Mouse (Mus musculus): ENCODE data around the gene Tmem132a. TPM values are rescaled to one million over a fixed set of nuclear protein-coding genes. Genes with fewer than 3 reads are reported as not detected.

The Tmem132a gene
- total RNA-seq, 2 experiments from 2014 or later, result 52.4 to 53.4 TPM

DNA sequence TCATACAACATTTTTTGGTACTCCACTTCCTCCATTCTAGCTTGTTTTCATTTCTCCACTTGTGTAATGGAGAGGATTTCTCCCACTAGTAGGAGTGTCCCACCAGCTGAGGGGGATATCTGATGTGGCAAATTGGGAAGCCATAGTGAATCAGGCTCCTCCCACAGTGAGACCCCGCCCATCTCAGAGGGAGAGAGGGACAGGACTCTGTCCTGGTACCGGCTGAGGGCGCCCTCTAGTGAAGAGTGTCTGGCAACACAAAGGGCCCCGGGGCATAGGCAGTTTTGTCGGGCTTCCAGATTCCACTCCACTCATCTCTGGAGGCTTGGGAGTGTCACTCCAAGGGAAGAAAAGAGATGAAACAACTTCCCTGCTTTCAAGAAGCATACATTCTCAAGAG is 38.3 kb downstream of the Tmem132a start:
- DNase-seq, result peak; percentile 88

DNA sequence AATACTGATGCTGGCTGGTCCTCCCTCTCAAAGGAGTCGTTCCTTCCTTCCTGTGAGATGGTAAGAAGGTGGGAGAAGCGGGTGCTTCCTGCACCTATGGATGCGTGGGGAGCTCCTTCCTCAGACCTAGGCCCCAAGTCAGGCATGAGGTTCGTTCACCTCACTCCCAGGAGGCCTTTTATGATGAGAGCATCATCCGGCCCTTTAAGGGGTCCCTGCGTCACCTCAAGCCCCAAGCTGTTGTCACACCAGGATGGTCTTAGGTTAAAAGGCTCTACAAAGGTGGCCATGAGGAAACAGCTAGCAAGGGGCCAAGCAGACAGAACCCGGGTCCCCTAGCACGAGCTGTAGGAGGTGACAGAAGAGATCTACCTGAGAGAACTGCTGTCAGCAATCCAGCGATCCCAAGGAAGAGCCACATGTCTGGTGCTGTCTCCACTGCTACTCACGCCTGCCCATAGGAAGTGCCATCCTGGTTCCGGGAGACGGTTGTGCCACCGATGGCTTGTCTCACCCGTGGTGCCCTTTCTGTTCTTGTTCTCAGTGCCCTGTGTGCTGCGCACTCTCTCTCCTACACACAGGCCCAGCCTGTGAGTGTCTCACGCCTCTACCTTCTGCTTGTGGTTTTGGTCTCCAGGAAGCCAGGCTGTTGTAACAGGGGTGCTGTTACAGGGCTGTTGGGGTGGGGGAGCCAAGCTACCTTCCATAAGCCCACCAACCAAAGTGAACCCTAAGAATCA is 40.1 kb downstream of the Tmem132a start, which contains the start of gene Cd6:
TSS of gene Cd6 (minus strand) at position 623 of the 740 bp plus-strand sequence.
- DNase-seq, result no peak

DNA sequence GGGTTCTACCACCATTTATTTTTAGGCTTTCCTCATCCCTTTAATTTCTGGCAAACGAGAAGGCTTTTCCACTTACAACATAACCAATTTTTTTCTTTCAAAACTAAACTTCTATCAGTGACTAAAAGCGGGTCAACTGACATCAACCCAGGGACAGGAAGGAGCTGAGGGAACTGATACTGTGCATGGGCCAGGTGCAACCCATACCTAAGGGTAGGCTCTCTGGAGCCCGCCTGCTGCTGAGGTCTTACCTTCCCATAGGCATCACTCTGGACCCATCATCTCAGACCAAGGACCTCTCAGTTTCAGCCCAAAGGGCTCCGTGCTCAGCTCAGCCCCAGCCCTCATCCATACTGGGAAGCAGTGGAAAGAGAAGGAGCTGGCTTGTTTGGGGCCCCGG is 41.4 kb downstream of the Tmem132a start:
- DNase-seq, result no peak

DNA sequence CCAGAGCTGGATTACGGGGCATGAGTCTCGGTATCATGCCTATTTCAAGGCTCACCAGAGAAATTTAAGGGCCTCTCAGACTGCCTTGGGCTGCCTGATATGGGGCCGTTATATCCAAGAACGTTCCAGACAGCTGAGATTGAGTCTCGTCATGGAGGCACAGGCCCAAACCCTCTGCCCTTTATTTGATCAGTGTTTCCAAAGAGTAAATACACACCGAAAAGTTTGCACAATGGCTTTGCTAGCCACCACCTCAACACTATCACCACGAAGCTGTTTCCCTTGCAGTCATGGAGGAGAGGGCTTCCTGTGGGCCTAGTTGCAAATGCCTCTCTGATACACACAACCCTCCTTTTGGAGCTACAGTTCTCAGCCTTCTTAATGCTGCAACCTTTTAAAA is 45.7 kb downstream of the Tmem132a start:
- no peak for DNase-seq

DNA sequence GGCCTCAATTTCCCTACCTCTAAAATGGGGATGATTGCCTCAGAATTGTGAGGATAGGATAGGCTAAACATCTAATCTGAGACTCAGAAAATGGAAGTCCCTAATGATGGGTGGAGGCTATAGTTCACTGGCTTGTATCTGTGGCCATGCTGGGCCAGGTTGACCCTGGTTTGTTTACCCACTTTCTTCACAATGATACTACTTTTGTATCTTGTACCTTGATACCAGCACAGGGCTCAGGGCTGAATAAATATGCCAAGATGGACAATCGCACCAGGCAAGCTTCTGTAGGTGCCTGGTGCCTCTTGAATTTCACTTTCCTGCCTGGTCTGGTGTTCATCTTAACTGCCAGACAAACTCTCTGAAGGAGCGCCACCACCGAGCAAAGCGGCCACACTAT is 47.2 kb downstream of the Tmem132a start:
- DNase-seq, result no peak

DNA sequence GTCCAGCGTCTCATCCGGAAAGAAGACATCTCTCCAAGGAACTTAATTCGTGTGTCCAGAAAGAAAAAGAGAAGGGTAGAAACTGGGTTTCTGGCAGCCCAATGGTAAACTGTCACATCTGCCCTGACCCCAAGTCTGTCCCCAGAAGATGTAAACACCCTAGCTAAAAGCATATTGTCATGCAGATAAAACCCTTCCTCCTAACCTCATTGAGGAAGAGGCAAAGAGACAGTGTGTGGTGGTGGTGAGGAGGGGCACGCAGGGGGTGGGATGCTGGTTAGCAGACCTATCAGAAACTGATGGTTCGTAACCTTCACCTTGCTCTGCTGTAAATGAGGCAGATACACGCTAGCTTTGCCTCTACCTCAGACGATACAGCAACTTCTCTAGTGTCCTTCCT is 48.4 kb downstream of the Tmem132a start:
- no peak for DNase-seq

DNA sequence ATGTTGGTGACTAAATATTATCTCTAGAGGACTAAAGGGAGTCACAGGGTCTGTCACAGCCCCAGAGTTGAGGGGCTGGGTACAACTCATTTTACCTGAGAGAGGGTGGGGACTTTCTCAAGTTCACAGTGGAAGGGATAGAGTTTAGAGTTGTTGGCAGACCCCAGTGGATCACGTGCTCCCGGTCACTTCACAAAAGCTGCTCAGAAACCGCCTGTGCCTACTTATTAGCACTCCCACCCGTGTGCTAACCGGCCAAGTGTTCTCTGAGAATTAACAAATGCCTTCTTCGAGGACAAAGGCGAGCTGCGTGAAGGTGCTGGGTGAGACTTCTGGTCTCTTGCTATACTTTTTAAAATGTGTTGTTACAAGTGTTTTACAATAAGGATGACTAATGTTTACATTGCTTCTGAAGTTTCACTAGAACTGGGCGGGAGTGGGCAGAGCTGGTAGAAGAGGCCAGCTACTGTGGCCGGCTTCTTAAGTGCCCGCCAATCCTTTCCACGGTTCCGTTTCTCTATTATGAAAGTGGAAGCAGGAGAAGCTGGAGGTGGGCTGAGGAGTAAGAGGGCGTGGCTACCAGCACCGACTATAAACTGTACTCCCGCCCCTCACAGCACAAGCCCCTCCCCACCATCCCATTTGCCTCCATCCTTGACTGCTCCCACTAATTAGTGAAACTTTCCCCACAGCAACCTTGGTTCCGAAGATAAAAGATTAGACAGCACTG is 51.4 kb downstream of the Tmem132a start:
- no peak for DNase-seq

DNA sequence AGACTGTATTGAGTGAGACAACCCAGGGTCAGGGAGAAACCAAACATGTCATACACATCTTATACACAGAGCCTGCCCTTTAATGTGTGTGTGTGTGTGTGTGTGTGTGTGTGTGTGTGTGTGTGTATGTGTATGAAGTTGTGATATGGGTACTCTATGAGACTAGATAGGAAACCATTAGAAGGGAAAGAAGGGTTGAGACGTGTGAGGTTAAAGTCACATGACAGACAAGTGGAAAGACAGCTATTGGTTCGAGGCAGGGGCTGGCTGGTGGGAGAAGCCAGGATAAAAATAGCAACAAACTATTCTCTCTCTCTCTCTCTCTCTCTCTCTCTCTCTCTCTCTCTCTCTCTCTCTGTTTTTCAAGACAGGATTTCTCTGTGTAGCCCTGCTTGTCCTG is 53.3 kb downstream of the Tmem132a start:
- DNase-seq, result no peak

DNA sequence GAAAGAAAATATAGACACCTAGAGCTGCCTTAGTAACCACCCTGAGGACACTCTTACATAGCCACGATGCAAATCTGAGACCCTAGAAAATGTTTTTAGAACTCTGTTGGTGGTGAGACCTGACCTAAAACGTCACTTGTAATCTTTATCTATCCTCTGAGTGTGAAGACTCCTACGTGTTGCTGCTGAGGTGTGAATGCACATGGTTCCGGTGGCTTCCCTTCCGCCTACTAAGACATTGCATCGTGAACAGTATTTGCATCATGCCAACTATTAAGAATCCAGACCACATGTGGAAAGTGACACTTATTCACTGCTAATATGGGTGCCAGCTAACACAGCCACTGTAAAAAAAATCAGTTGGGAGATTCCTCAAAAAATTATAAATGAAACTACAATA is 53.9 kb downstream of the Tmem132a start:
- no peak for DNase-seq

DNA sequence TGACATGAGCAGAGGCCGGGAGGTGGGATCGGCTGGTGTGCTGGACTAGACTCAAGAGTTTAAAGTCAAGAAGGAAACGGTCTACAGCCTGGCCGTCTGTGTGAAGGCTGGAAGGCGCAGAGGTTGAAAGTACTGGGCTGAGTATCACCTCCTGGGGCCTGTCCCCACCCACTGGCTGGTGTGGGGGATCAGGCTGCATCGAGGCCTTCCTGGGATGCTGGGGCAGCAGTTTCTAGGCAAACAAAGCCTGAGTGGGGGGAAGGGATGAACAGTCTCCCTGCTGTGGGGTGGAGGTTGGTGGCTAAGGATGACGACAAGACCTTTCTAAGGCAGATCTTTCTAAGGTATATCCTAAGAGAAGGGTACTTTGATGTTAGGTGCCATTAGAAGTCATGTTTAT is 55.8 kb downstream of the Tmem132a start:
- DNase-seq, result peak; percentile 13

DNA sequence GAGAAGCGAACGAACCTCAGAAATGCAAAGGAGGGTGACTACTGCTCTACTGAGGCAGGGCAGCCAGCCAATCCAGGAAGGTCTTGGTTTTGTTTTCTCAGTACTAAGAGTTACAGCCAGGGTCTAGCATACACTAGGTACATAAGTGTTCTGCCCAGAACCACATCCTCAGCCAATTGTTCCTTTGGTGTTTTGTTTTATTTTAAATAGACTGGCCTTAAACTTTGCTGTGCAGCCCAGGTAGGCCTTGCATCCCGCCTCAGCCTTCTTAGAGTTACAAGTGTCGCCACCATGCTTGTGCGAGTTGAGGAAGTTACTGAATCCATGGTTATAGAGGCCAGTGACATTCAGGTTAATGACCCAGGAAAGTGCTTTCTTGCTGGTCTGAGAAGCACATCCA is 56.7 kb downstream of the Tmem132a start:
- no peak for DNase-seq

DNA sequence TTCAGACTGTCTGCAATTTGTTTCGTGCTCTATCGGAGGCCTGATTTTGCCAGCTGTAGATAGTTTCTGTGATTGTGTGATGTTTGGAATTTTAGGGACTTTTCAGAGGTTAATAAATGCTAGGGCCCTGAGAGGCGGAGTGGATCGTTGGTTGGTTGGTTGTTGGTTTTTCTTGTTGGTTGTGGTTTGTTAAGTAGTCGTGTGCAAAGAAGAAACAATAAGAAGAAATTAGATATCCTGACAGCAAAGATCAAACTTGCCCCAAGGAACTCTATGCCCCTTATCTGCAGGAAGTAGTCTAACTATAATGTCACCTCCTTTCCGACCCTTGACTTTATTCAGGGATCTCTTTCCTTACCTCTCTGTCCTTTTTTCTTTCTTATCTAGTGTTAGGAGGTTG is 58.3 kb downstream of the Tmem132a start:
- no peak for DNase-seq

DNA sequence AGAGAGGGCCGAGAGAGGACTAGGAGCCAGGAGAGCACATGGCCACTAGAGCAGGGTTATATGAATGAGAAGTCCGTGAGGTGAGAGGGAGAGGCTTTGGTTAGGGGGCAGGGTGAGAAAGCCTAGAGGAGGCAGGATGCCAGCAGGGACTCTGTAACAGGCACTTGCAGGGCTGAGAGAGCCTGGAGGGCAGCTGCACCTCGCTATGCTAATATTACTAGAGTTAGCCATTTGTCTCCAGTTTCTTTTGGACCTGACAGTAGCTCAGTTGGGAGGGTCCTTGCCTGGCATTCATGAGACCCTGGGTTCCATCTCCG is 59.6 kb downstream of the Tmem132a start:
- DNase-seq, result no peak

DNA sequence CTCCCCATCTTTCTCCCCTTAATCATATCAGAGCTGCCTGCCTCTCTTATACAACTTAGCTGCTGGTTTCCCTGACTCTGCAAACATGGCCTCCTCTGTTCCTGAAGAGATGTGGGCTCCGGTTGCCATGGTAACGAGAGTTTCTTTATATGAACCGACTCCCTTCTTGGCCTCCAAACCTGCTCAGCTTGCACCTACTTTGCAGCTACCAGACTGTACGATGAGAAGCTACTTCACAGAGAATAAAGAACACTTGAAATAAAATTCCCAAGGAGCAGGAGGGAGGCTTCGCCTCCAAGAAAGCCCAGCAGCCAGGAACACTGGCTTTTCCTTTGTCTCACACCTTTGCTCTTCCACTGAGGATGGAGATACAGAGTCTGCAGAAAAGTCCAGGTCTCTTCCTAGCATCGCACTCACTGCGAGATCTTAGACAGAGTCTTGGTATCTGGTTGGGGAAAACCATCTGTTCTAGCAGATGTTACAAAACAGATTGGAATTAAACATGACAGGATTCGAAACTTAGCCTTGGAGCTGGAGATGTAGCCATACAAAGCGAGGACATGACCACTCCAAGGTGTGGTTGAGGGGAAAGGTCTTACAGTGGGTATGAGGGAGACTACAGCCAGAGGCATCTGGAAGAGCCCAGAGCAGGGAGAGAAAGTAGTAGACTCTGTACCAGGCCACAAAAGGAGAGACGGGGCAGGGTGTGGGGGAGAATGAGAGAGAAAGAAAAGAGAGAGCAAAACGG is 60.1 kb downstream of the Tmem132a start:
- DNase-seq, result no peak

DNA sequence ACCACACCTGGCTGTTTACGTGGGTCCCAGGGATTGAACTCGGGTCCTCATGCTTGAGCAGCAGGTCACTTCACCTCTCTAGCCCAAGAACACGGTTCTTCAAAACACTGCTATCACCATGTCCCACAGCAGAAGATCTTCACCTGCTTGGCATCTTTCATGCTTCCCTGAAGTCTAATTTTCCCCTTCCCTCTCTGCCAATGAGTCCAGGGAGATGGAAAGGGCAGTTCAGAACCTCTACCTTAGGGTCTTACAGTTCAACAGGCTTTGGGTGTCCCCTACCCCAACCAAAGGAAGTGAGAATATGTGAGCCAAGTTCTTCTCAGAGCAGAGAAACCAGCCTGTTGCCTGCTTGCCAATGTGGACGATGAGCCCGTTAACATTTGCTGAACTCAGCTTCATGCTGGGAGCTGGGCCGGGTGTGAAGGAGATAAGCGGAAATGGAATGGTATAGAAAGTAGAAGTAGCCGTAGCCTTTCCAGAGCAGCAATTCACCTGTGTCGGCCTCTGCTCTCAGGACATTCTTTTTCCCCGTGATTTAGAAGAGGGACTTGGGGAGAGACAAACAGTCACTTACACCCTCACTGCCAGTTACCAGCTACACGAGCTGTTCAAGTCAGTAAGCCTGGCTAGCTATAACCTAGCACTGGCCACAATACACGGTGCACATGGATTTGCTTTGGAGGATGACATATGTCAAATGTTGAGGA is 61.1 kb downstream of the Tmem132a start:
- DNase-seq, result no peak

Other genes with a start within 250 kb of the Tmem132a start
- under 1 TPM; 0.38 to 0.47 TPM for gene Vwce, start 235.7 kb downstream of the Tmem132a start, total RNA-seq (2021)
- not detected for gene Pga5, start 191.9 kb downstream of the Tmem132a start, total RNA-seq (2021)
- 10 to 100 TPM; 26.1 to 27.9 TPM for gene Vps37c, start 181.2 kb downstream of the Tmem132a start, total RNA-seq (2021)
- under 1 TPM; 0.34 to 0.95 TPM for gene Cd5, start 130.9 kb downstream of the Tmem132a start, total RNA-seq (2021)
- gene Cd6, start 39.9 kb downstream of the Tmem132a start, total RNA-seq (2021), result under 1 TPM in 1 of 2 experiments, not detected in 1; 0.17 TPM
- 1 to 10 TPM; 2.1 to 2.3 TPM for gene Slc15a3, start 30.2 kb downstream of the Tmem132a start, total RNA-seq (2021)
- 100 to 1,000 TPM; 100 to 104 TPM for gene Tmem109, start 12.1 kb upstream of the Tmem132a start, total RNA-seq (2021)
- gene Prpf19, start 25.3 kb upstream of the Tmem132a start, total RNA-seq (2021), result 100 to 1,000 TPM; 214 to 232 TPM
- not detected for gene Zp1, start 50.7 kb upstream of the Tmem132a start, total RNA-seq (2021)
- under 1 TPM; 0.09 to 0.12 TPM for gene Ptgdr2, start 67.2 kb upstream of the Tmem132a start, total RNA-seq (2021)
- 10 to 100 TPM; 10.6 to 11.3 TPM for gene Ccdc86, start 79.3 kb upstream of the Tmem132a start, total RNA-seq (2021)
- gene Ms4a10, start 104.7 kb upstream of the Tmem132a start, total RNA-seq (2021), result not detected
- gene Ms4a15, start 123.3 kb upstream of the Tmem132a start, total RNA-seq (2021), result not detected
- not detected for gene Ms4a18, start 148.1 kb upstream of the Tmem132a start, total RNA-seq (2021)
- under 1 TPM; 0.25 to 0.26 TPM for gene Ms4a8a, start 211.2 kb upstream of the Tmem132a start, total RNA-seq (2021)

Data from heart, postnatal 4 days (tissue).